Mouse (Mus musculus) stomach, embryonic 14.5 days (tissue): ENCODE measurements at regions not wholly inside any gene's neighbourhood (a gene's known extent, or its start where the extent isn't known, plus 50 kb on each side); places are given as distances from the start of the nearest gene placed in this dataset.

Source experiments
- ATAC-seq: fragments of 200-750 bp; cut with Nextera tagmentation; 2 replicates; pipeline ENCODE4 v1.8.0; 2017; ENCODE audit warnings: low read depth, moderate TSS enrichment; ENCODE audit not compliant: insufficient number of reproducible peaks, insufficient read depth, low FRiP score
- H3K27ac ChIP-seq: fragments of 300-500 bp; sonication (generic); 2 replicates; pipeline ENCODE4 v1.5.1; 2014; ENCODE audit warnings: mild to moderate bottlenecking, low read length, moderate library complexity, mixed read lengths
- H3K27me3 ChIP-seq: fragments of 300-500 bp; sonication (generic); 2 replicates; pipeline ENCODE4 v1.6.1; 2014; ENCODE audit warnings: low read length, control low read depth, mixed read lengths; ENCODE audit not compliant: control insufficient read depth, insufficient read depth
- H3K36me3 ChIP-seq: fragments of 300-500 bp; sonication (generic); 2 replicates; pipeline ENCODE4 v1.6.1; 2014; ENCODE audit warnings: mild to moderate bottlenecking, control low read depth, low read length, moderate library complexity, mixed read lengths; ENCODE audit not compliant: control insufficient read depth, insufficient read depth
- H3K4me1 ChIP-seq: fragments of 300-500 bp; sonication (generic); 2 replicates; pipeline ENCODE4 v1.6.1; 2014; ENCODE audit warnings: low read length, control low read depth, mixed read lengths; ENCODE audit not compliant: control insufficient read depth, insufficient read depth
- H3K4me2 ChIP-seq: fragments of 300-500 bp; sonication (generic); replicated peaks from 2 replicates; pipeline ENCODE4 v1.6.1; 2014; ENCODE audit warnings: low read depth, low read length, control low read depth
- H3K4me3 ChIP-seq: fragments of 300-500 bp; sonication (generic); 2 replicates; pipeline ENCODE4 v1.5.1; 2014; ENCODE audit warnings: low read depth, low read length, control low read depth
- H3K9ac ChIP-seq: fragments of 300-500 bp; sonication (generic); replicated peaks from 2 replicates; pipeline ENCODE4 v1.6.1; 2014; ENCODE audit warnings: low read depth, mild to moderate bottlenecking, control low read depth, low read length, moderate library complexity, mixed read lengths
- H3K9me3 ChIP-seq: fragments of 300-500 bp; sonication (generic); 2 replicates; pipeline ENCODE4 v1.6.1; 2016; ENCODE audit warnings: low read depth, low read length, control low read depth; ENCODE audit not compliant: control insufficient read depth
- WGBS: fragments of 180-500 bp; shearing (Covaris S2); extraction: QIAGEN DNeasy Blood & Tissue Kit; methylation state at CpG from one replicate; pipeline ENCODE4 v1.1.7; 2014; 5-methylcytosine and 5-hydroxymethylcytosine counted together

GRCm38 (mm10) chr12:118677989-118678388 is 168.1 kb upstream of the Sp8 start:
- ATAC-seq, result no peak
- Histone ChIP-seq H3K4me1 (no peaks in the 10 kb centered on the region), H3K9me3 (no peaks in the 10 kb centered on the region), H3K9ac (no peak overlapping the region), H3K27ac (no peak overlapping the region), H3K4me3 (no peak overlapping the region), H3K36me3 (no peaks in the 10 kb centered on the region), H3K4me2 (no peak overlapping the region), H3K27me3 (no peaks in the 10 kb centered on the region)
- WGBS, result 82% methylated on average over 4 of the region's 4 CpGs

GRCm38 (mm10) chr12:118661575-118661974 is 184.6 kb upstream of the Sp8 start:
- Histone ChIP-seq H3K9ac (no peak overlapping the region), H3K36me3 (no peaks in the 10 kb centered on the region), H3K27me3 (no peaks in the 10 kb centered on the region; the same call in 1 of the 2 replicates), H3K27ac (no peak overlapping the region), H3K9me3 (no peaks in the 10 kb centered on the region), H3K4me3 (no peak overlapping the region), H3K4me1 (no peaks in the 10 kb centered on the region), H3K4me2 (no peak overlapping the region)
- WGBS, result 40% methylated on average over 9 of the region's 9 CpGs
- no peak for ATAC-seq

- 12% methylated on average over 5 of the region's 5 CpGs for WGBS
Observed at GRCm38 (mm10) chr12:118661214-118661486, 185.0 kb upstream of the Sp8 start.

GRCm38 (mm10) chr12:118660384-118661213 is 185.5 kb upstream of the Sp8 start:
- Histone ChIP-seq H3K9me3 (no peaks in the 10 kb centered on the region), H3K27me3 (no peaks in the 10 kb centered on the region; the same call in 1 of the 2 replicates), H3K9ac (no peak overlapping the region), H3K4me1 (no peaks in the 10 kb centered on the region), H3K4me2 (no peak overlapping the region), H3K27ac (no peak overlapping the region), H3K4me3 (no peak overlapping the region), H3K36me3 (no peaks in the 10 kb centered on the region)
- 10% methylated on average over 12 of the region's 12 CpGs for WGBS
- no peak for ATAC-seq

More at GRCm38 (mm10) chr12:118661214-118661486, 185.0 kb upstream of the Sp8 start:
- ATAC-seq, result no peak
- Histone ChIP-seq H3K4me3 (no peak overlapping the region), H3K9ac (no peak overlapping the region), H3K36me3 (no peaks in the 10 kb centered on the region), H3K9me3 (no peaks in the 10 kb centered on the region), H3K4me2 (no peak overlapping the region), H3K4me1 (no peaks in the 10 kb centered on the region), H3K27ac (no peak overlapping the region), H3K27me3 (no peaks in the 10 kb centered on the region; the same call in 1 of the 2 replicates)

- Histone ChIP-seq H3K4me3 (no peak overlapping the region), H3K27ac (no peak overlapping the region), H3K9ac (no peak overlapping the region), H3K4me2 (no peak overlapping the region), H3K27me3 (no peaks in the 10 kb centered on the region; the same call in 1 of the 2 replicates), H3K9me3 (no peaks in the 10 kb centered on the region), H3K4me1 (no peaks in the 10 kb centered on the region), H3K36me3 (no peaks in the 10 kb centered on the region)
- ATAC-seq, result no peak
- WGBS, result 67% methylated on average over 14 of the region's 14 CpGs
Observed at GRCm38 (mm10) chr12:118659240-118660120, 186.6 kb upstream of the Sp8 start.

GRCm38 (mm10) chr12:118650483-118651160 is 195.5 kb upstream of the Sp8 start:
- Histone ChIP-seq H3K9ac (no peak overlapping the region), H3K4me1 (no peaks in the 10 kb centered on the region), H3K36me3 (no peaks in the 10 kb centered on the region), H3K27me3 (no peaks in the 10 kb centered on the region), H3K4me2 (no peak overlapping the region), H3K9me3 (no peaks in the 10 kb centered on the region), H3K4me3 (no peak overlapping the region), H3K27ac (no peak overlapping the region)
- 43% methylated on average over 4 of the region's 4 CpGs for WGBS
- ATAC-seq, result no peak

- no peaks in the 10 kb centered on the region for H3K4me1 ChIP-seq
- WGBS, result 87% methylated on average over 3 of the region's 3 CpGs
- no peak overlapping the region for H3K27ac ChIP-seq
- no peaks in the 10 kb centered on the region for H3K27me3 ChIP-seq
- no peak overlapping the region for H3K4me3 ChIP-seq
- no peak for ATAC-seq
- no peak overlapping the region for H3K4me2 ChIP-seq
- H3K9ac ChIP-seq, result no peak overlapping the region
- H3K9me3 ChIP-seq, result no peaks in the 10 kb centered on the region
- H3K36me3 ChIP-seq, result no peaks in the 10 kb centered on the region
Observed at GRCm38 (mm10) chr12:118649323-118649973, 196.7 kb upstream of the Sp8 start.

GRCm38 (mm10) chr12:118648673-118649072 is 197.5 kb upstream of the Sp8 start:
- H3K9ac ChIP-seq, result no peak overlapping the region
- ATAC-seq, result no peak

More at GRCm38 (mm10) chr12:118648673-118649072, 197.5 kb upstream of the Sp8 start:
- no peaks in the 10 kb centered on the region for H3K27me3 ChIP-seq
- H3K4me1 ChIP-seq, result no peaks in the 10 kb centered on the region
- no peaks in the 10 kb centered on the region for H3K9me3 ChIP-seq
- H3K27ac ChIP-seq, result no peak overlapping the region
- H3K4me3 ChIP-seq, result no peak overlapping the region
- H3K4me2 ChIP-seq, result no peak overlapping the region
- no peaks in the 10 kb centered on the region for H3K36me3 ChIP-seq
